Mouse (Mus musculus) spleen, postnatal 10 days (tissue): Measurements from ENCODE around the gene Dolpp1.

Source experiments
- DNase-seq, 2 experiments: peaks; one replicate each; pipeline ENCODE4 v3.0.0; 2021 to 2022; ENCODE audit warnings: low spot score in 2 of 2

Gene Dolpp1

GRCm38 (mm10) chr2:30440701-30441517 is 48.9 kb downstream of the Dolpp1 start:
- DNase-seq, result peak; percentile 44 to 65

GRCm38 (mm10) chr2:30441518-30442497 is 49.8 kb downstream of the Dolpp1 start:
- DNase-seq, result peak in 1 of 2 experiments; percentile 79

GRCm38 (mm10) chr2:30442498-30442890 is 50.4 kb downstream of the Dolpp1 start:
- peak in 1 of 2 experiments; percentile 25 for DNase-seq

GRCm38 (mm10) chr2:30443281-30443680 is 51.2 kb downstream of the Dolpp1 start:
- no peak for DNase-seq

- no peak for DNase-seq
Observed at GRCm38 (mm10) chr2:30444006-30444405, 52.0 kb downstream of the Dolpp1 start.

GRCm38 (mm10) chr2:30444450-30444849 is 52.4 kb downstream of the Dolpp1 start:
- no peak for DNase-seq

- no peak for DNase-seq
Observed at GRCm38 (mm10) chr2:30445312-30445711, 53.3 kb downstream of the Dolpp1 start.

GRCm38 (mm10) chr2:30446891-30447826 is 55.1 kb downstream of the Dolpp1 start:
- no peak for DNase-seq

- DNase-seq, result no peak
Observed at GRCm38 (mm10) chr2:30448371-30448770, 56.3 kb downstream of the Dolpp1 start.
